Mouse (Mus musculus): ENCODE measurements around the gene Ugt1a6b. TPM values are rescaled to one million over a fixed set of nuclear protein-coding genes. Genes with fewer than 3 reads are reported as not detected.
A peak's percentile ranks its signal among the peaks of the same experiment; 100 is the strongest.

Gene Ugt1a6b
- polyA plus RNA-seq, 1 experiment: 8.5 TPM

DNA sequence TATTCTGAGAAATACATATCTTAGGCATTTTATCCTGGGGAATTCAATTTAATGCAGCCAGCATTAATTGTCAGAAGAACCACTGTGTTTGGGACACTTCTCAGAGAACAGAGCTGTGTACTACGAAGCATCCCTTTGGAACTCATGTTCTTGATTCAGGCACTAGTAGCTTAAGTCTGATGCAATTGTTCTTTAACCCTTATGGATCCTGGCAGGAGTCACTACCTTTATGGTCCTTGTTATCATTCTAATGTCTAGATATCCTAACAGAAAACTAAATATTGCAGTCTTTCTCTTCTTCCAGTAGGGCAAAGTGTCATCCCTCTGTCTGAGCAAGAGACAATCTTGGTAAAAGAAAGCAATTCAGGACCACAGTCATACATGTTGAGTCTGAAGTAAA is 110.0 kb downstream of the Ugt1a6b start:
- no peaks in the 10 kb centered on the region for H3K4me1 ChIP-seq (ENCODE audit: control insufficient read depth, insufficient read depth, low read length)
- no peak for DNase-seq
- no peak overlapping the region for H3K4me3 ChIP-seq (ENCODE audit: insufficient read depth, low read depth, low read length)
- no peak overlapping the region for H3K27ac ChIP-seq (ENCODE audit: insufficient read depth, low read depth, low read length)
- TF ChIP-seq POLR2A (IDR thresholded peaks at IDR 0.05; ENCODE audit: low read depth, low read length): no peak
- no peak for TF ChIP-seq CTCF (conservative IDR thresholded peaks at IDR 0.05; ENCODE audit: insufficient read depth, insufficient read length, low read depth, low read length)
- no peaks in the 10 kb centered on the region for H3K27me3 ChIP-seq (replicated peaks; ENCODE audit: control insufficient read depth, insufficient read depth, low read length)
- WGBS: 77% methylated on average over 1 of the region's 1 CpGs
- no peaks in the 10 kb centered on the region for H3K36me3 ChIP-seq (ENCODE audit: control insufficient read depth, insufficient read depth, low read length)

DNA sequence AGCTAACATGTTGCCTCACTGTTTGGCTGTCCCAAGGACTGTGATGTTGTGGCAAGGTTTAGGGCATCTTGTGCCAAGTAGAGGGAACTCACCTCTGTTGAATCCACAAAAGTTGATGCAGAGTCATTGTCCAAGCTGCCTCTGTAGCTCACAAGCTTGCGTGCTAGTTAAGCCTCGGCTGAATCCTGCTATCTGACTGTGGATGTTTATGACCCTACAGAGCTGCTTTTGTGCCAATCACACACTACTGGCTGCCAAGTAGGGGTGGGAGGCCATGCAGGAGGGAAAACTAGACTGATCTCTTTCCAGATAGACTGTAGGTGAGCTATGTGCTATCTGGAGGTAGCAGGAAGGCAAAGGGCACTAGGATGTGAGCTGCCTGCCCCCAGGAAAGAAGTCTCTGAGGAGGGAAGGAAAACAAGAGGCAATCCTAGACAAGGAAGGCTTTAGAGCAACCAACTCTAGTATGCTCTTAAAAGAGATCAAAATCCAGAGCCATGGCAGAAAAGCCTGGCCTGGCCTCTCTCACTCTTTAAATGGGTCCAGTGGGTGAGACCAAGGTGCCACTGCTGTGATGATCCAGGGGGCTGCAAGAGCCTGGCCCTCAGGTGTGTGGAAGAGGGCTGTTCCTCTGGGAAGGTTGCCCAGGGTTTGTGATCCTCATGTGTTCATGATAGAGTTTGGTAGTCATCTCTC is 110.9 kb downstream of the Ugt1a6b start:
- H3K27ac ChIP-seq (ENCODE audit: insufficient read depth, low read depth, low read length): no peak overlapping the region
- WGBS: 71% methylated on average over 2 of the region's 2 CpGs
- TF ChIP-seq CTCF (conservative IDR thresholded peaks at IDR 0.05; ENCODE audit: insufficient read depth, insufficient read length, low read depth, low read length) (no peak), POLR2A (IDR thresholded peaks at IDR 0.05; ENCODE audit: low read depth, low read length) (no peak)

DNA sequence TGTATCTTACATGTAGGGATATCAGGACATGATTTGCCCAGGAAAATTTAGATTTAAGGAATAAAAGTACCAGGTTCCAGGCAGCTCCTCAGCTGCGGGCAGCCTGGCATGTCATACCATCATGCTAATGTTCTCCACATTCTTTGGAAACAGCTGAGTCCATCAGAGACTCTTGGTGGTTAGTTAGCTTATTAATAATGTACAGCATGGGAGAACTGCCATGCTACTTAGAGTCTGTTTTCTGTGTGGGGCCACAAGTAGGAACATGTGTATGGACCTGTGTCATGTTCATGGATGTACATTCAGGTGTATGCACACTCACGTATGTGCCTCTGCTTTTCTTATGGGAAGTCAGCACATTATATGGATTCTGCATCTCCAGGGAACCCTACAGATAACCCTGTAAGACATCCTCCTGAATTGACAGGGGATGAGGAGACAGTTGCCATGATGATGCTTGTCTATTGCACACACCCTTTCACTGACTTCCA is 111.5 kb downstream of the Ugt1a6b start:
- Histone ChIP-seq H3K4me1 (ENCODE audit: control insufficient read depth, insufficient read depth, low read length) (no peaks in the 10 kb centered on the region), H3K36me3 (ENCODE audit: control insufficient read depth, insufficient read depth, low read length) (no peaks in the 10 kb centered on the region), H3K27me3 (replicated peaks; ENCODE audit: control insufficient read depth, insufficient read depth, low read length) (no peaks in the 10 kb centered on the region), H3K27ac (ENCODE audit: insufficient read depth, low read depth, low read length) (no peak overlapping the region), H3K4me3 (ENCODE audit: insufficient read depth, low read depth, low read length) (no peak overlapping the region)
- TF ChIP-seq CTCF (conservative IDR thresholded peaks at IDR 0.05; ENCODE audit: insufficient read depth, insufficient read length, low read depth, low read length): no peak
- TF ChIP-seq POLR2A (IDR thresholded peaks at IDR 0.05; ENCODE audit: low read depth, low read length): no peak
- DNase-seq: no peak
- 76% methylated on average over 2 of the region's 2 CpGs for WGBS

More for the DNA sequence above, 110.9 kb downstream of the Ugt1a6b start:
- no peaks in the 10 kb centered on the region for H3K36me3 ChIP-seq (ENCODE audit: control insufficient read depth, insufficient read depth, low read length)
- H3K27me3 ChIP-seq (replicated peaks; ENCODE audit: control insufficient read depth, insufficient read depth, low read length): no peaks in the 10 kb centered on the region
- H3K4me1 ChIP-seq (ENCODE audit: control insufficient read depth, insufficient read depth, low read length): no peaks in the 10 kb centered on the region
- H3K4me3 ChIP-seq (ENCODE audit: insufficient read depth, low read depth, low read length): no peak overlapping the region
- DNase-seq: peak; percentile 32

DNA sequence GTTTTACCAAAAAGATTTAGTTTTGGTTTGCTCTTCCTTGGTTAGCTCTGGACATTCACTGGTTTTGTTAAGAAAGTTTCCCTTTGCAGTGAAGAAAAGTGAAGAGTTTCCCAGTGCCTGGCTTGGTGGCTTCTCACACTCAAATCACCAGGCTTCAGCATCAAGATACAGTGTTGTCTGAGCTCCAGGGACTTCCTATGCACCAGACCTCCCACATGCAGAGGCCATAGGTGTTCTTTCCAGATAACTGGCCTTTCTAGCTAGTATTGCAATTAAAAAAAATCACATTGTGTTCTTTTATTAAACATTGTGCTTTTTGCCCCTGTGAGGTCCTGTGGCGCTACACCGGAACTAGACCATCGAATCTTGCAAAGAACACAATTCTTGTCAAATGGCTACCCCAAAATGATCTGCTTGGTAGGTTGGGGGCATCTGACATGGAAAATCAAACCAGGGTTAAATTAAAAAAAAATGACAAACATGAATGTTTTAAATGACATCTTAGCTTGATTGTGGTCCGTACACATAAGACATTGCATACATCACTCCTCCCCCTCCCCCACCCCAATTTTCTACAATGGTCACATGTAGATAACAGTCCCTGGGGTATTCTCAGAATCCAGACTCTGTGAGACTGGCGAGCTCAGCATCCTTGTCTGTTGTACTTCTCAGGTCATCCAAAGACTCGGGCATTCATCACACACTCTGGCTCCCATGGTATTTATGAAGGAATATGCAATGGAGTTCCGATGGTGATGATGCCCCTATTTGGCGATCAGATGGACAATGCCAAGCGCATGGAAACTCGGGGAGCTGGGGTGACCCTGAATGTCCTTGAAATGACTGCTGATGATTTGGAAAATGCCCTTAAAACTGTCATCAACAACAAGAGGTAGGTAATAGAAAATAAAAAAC is 112.7 kb downstream of the Ugt1a6b start:
- no peaks in the 10 kb centered on the region for H3K27me3 ChIP-seq (replicated peaks; ENCODE audit: control insufficient read depth, insufficient read depth, low read length)
- 73% methylated on average over 10 of the region's 10 CpGs for WGBS
- H3K4me1 ChIP-seq (ENCODE audit: control insufficient read depth, insufficient read depth, low read length): no peaks in the 10 kb centered on the region
- peak; percentile 15 for DNase-seq
- no peak overlapping the region for H3K4me3 ChIP-seq (ENCODE audit: insufficient read depth, low read depth, low read length)
- TF ChIP-seq POLR2A (IDR thresholded peaks at IDR 0.05; ENCODE audit: low read depth, low read length) (no peak), CTCF (conservative IDR thresholded peaks at IDR 0.05; ENCODE audit: insufficient read depth, insufficient read length, low read depth, low read length) (no peak)
- H3K27ac ChIP-seq (ENCODE audit: insufficient read depth, low read depth, low read length): no peak overlapping the region
- no peaks in the 10 kb centered on the region for H3K36me3 ChIP-seq (ENCODE audit: control insufficient read depth, insufficient read depth, low read length)

DNA sequence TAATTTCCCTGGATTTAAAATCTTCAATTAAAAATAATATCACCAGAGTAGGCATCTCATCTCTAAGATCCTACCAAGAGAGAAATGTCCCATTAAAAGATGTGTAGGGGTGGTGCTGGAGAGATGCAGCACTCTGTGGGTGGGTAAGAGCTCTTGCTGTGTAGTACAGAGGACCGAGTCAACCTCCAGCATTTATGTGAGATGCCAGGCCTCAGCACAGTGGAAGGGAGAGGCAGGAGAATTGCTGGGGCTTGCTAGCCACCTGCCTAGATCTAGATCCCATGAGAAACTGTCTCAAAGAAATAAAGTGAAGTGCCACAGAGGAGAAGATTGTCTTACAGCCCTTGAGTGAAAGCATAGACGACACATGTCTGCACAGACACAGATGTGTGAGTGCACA is 113.5 kb downstream of the Ugt1a6b start:
- no peaks in the 10 kb centered on the region for H3K4me1 ChIP-seq (ENCODE audit: control insufficient read depth, insufficient read depth, low read length)
- no peak for DNase-seq
- H3K27me3 ChIP-seq (replicated peaks; ENCODE audit: control insufficient read depth, insufficient read depth, low read length): no peaks in the 10 kb centered on the region
- no peak overlapping the region for H3K4me3 ChIP-seq (ENCODE audit: insufficient read depth, low read depth, low read length)
- no peaks in the 10 kb centered on the region for H3K36me3 ChIP-seq (ENCODE audit: control insufficient read depth, insufficient read depth, low read length)
- H3K27ac ChIP-seq (ENCODE audit: insufficient read depth, low read depth, low read length): no peak overlapping the region
- 62% methylated on average over 2 of the region's 2 CpGs for WGBS
- TF ChIP-seq POLR2A (IDR thresholded peaks at IDR 0.05; ENCODE audit: low read depth, low read length) (no peak), CTCF (conservative IDR thresholded peaks at IDR 0.05; ENCODE audit: insufficient read depth, insufficient read length, low read depth, low read length) (no peak)

DNA sequence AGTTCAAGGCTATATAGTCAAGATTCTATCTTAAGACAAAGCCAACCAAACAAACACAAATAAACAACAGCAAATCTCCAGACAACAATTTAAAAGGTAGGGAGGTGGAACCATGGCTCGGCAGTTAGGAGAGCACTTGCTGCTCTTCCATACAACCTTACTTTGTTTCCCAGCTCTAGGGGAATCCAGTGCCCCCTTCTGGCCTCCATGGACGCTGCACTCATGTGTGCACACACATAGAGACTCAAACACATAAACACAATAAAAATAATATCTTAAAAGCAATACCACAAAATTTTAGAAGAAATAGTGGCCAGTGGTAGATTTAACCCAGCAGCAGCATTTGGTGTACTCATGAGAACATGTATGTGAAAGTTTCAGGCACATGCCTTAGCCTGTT is 114.1 kb downstream of the Ugt1a6b start:
- Histone ChIP-seq H3K4me3 (ENCODE audit: insufficient read depth, low read depth, low read length) (no peak overlapping the region), H3K27ac (ENCODE audit: insufficient read depth, low read depth, low read length) (no peak overlapping the region), H3K27me3 (replicated peaks; ENCODE audit: control insufficient read depth, insufficient read depth, low read length) (no peaks in the 10 kb centered on the region), H3K36me3 (ENCODE audit: control insufficient read depth, insufficient read depth, low read length) (no peaks in the 10 kb centered on the region), H3K4me1 (ENCODE audit: control insufficient read depth, insufficient read depth, low read length) (no peaks in the 10 kb centered on the region)
- WGBS: 55% methylated on average over 2 of the region's 2 CpGs
- TF ChIP-seq CTCF (conservative IDR thresholded peaks at IDR 0.05; ENCODE audit: insufficient read depth, insufficient read length, low read depth, low read length) (no peak), POLR2A (IDR thresholded peaks at IDR 0.05; ENCODE audit: low read depth, low read length) (no peak)
- DNase-seq: peak; percentile 20

DNA sequence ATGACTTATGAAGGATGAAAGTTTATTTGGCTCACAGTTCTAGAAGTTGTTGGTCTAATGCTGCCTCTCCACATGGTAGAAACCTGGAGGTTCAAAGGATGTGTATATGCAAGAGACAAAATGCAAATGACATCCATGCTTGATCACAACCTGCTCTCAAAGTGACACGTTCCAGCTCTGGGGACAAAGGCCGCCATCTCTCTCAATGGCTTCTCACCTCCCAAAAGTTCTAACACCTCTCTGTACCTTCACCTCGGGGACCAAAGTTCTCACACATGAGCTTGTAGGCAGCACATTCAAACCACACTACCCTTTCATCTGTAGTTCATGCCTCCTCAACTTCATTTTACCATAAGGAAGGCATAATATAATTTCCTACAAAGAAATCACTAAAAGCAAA is 114.5 kb downstream of the Ugt1a6b start:
- 33% methylated on average over 3 of the region's 3 CpGs for WGBS
- no peak overlapping the region for H3K27ac ChIP-seq (ENCODE audit: insufficient read depth, low read depth, low read length)
- no peaks in the 10 kb centered on the region for H3K36me3 ChIP-seq (ENCODE audit: control insufficient read depth, insufficient read depth, low read length)
- no peaks in the 10 kb centered on the region for H3K4me1 ChIP-seq (ENCODE audit: control insufficient read depth, insufficient read depth, low read length)
- no peak overlapping the region for H3K4me3 ChIP-seq (ENCODE audit: insufficient read depth, low read depth, low read length)
- no peak for DNase-seq
- no peaks in the 10 kb centered on the region for H3K27me3 ChIP-seq (replicated peaks; ENCODE audit: control insufficient read depth, insufficient read depth, low read length)
- TF ChIP-seq CTCF (conservative IDR thresholded peaks at IDR 0.05; ENCODE audit: insufficient read depth, insufficient read length, low read depth, low read length) (no peak), POLR2A (IDR thresholded peaks at IDR 0.05; ENCODE audit: low read depth, low read length) (no peak)
